Mouse (Mus musculus): ENCODE measurements around the gene Rps6kb2.

DNA sequence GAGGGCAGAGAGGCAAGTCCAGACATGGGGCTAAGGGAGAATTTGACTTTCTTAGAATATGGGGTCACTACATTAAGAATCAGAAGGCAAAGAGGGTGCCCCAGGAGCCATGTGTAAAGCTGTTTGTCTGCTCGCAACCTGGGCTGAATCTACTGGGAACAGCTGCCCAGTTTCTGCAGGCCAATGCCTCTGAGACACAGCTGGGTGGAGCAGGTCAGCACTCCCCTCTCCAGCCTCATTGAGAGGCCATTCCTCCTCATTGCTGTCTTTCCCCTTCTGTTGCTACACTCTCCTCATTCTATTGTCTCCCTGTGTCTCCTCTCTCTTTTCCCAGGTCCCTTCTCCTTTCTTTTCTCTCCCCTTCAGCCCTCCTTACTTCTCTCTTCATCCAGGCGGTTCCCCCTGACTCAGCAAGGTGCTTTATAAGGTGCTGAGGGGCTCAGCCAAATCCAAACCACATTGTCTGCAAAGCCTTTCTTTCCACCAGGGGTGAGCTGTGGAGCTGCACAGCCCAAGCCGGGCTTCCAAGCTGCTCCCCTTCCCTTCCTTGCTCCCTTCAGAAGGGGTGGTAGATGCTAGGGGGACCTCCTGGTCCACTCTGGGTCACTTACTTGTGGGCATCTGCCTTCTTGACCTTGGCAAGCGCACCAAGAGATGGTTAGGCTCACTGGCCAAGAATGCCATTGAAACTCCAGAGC, 48.9 kb upstream of the Rps6kb2 start:
- no peak for TF ChIP-seq CTCF (IDR thresholded peaks at IDR 0.05; ENCODE audit: low read depth)
- no peak for TF ChIP-seq EP300 (IDR thresholded peaks at IDR 0.05; ENCODE audit: low read depth)
